Mouse (Mus musculus): ENCODE data around the gene Cyb561.

- TF ChIP-seq CHD1 (IDR thresholded peaks at IDR 0.05; ENCODE audit: low read depth, low read length) (no peak), EP300 (IDR thresholded peaks at IDR 0.05; ENCODE audit: low read depth in 1 of 2, low read length in 2 of 2) (no peak), ZNF384 (IDR thresholded peaks at IDR 0.05; ENCODE audit: low read depth, low read length) (no peak), CTCF (IDR thresholded peaks at IDR 0.05 in 2 of 3, conservative IDR thresholded peaks at IDR 0.05 in 1 of 3; ENCODE audit: control insufficient read depth in 1 of 3, insufficient read depth in 1 of 3, low read depth in 2 of 3, low read length in 3 of 3, poor library complexity in 1 of 3, severe bottlenecking in 1 of 3) (no peak), POLR2A (IDR thresholded peaks at IDR 0.05; ENCODE audit: control insufficient read depth in 1 of 2, insufficient read depth in 1 of 2, low read depth in 1 of 2, low read length in 2 of 2, poor library complexity in 1 of 2) (no peak), UBTF (IDR thresholded peaks at IDR 0.05; ENCODE audit: borderline replicate concordance, insufficient read depth, low read depth, low read length) (no peak), MAZ (IDR thresholded peaks at IDR 0.05; ENCODE audit: low read depth, low read length) (no peak), POLR2AphosphoS2 (IDR thresholded peaks at IDR 0.05; ENCODE audit: low read length) (no peak), RAD21 (IDR thresholded peaks at IDR 0.05; ENCODE audit: low read depth, low read length) (no peak), ZMIZ1 (IDR thresholded peaks at IDR 0.05; ENCODE audit: low read depth, low read length) (no peak), USF1 (IDR thresholded peaks at IDR 0.05; ENCODE audit: low read depth, low read length) (no peak)
Measured at GRCm38 (mm10) chr11:105955815-105956430, 2.8 kb upstream of the Cyb561 start.
